Mouse (Mus musculus) right cerebral cortex, postnatal 4 days (tissue): ENCODE data around the gene Mtss1l.
A peak's percentile ranks its signal among the peaks of the same experiment; 100 is the strongest.

ENCODE experiments used
- DNase-seq: peaks from one replicate; pipeline ENCODE4 v3.0.0-alpha.2; 2022

Gene Mtss1l

DNA sequence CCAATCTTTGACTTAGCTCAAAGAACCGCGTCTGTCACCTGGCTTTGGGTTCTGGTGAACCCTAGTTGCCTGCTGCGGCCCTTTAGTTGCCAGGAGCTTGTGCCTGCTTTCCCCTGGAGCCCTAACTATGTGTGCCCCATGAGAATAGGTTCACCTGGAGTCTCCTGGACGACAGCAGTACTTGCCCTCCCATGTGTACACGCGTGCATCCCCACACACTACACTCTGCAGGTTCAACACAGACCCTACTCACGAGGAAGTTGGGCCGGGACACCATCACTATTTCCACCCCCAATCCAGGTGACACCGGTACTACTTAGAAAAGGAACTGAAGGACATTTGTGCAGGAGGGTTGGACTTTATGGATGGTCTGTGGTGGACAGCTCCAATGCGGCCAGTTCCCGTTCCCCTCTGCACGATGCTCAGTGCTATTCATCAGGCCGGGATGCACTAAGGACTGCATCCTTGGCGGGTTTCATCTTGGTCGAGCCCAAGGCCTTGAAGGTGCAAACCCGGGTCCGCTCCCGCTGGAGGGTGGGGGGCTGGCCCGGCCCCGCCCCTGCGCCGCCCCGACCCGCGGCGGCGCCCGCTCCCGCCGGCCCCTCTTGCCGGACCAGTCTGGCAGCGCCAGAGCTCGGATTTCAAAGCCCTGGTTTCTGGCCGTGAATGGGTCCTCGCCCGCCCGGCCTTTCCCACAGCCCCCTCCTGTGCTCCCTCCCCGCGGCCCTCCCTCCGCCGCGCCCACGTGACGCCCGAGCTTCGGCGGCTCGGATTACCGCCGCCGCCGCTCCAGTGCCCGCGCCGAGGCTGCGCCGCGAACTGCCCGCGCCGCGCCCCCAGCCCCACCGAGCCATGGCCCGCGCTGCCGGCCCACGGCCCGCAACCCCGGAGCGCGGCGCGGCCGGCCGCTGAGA is at the start of gene Mtss1l:
TSS of gene Mtss1l (plus strand) at position 792 of the 914 bp plus-strand sequence.
- DNase-seq = peak; percentile 80

GRCm38 (mm10) chr8:110672133-110672532 is 49.1 kb upstream of the Mtss1l start:
- DNase-seq = no peak

- DNase-seq = no peak
Observed at GRCm38 (mm10) chr8:110673168-110673567, 48.1 kb upstream of the Mtss1l start.

DNA sequence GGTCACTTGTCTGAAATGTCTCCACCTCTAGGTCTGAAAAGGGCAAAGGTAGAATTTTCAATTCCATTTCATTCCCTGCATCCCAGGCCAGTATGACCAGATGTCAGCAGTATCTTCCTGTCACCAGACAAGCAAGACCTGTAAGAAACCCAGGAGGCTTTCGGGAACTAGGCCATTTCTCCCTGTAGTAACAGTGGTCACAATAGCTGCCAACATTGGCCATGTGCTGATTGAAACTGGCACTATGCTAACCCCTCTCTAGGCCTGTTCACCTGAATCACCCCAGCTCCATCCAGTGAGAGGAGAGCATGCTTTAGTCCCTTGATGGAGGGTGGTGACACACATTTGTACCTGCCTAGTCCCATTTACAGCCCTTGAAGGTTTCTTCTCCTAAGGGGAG is 46.7 kb upstream of the Mtss1l start:
- no peak for DNase-seq

DNA sequence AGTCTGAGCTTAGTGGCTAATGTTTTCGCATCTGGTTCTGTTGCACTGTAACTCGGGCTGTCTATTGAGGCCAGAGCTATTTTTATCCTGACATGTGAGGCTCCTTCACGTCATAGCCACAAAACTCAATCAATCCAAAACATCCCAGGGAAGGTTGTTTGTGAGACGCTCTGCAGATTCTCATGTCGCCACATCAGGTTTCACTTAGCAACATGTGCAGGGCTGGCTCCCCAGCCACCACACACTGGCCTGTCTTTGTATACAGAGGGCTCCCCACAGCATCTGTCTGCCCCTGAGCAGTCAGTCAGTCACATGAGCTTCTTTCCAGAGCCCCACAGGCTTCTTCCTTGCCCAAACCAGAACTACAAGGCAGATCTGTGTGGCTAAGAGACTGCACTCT is 44.6 kb upstream of the Mtss1l start:
- no peak for DNase-seq

DNA sequence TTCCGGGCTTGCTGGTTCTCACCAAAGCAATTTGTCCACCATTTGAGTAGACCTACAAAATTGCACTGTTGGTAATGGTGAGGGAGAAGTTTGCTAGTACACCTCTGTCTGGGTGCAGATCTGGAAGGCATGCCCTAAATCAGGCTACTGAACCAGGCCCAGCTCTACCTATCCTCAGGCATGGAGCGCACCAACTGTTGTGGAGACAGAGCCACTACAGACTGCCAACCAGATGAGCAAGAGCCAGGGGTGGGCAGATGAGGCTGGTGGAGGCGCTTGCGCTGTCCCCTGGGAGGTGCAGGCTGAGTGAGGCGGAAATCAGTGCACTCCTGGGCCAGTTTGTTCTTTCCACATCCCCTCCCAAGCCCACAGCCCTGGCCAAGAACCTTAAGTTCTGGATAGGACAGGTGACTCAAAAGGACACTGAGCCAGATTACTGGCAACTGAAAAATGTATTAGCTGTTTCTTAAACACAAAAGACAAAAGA is 44.1 kb upstream of the Mtss1l start:
- DNase-seq = no peak

- no peak for DNase-seq
Observed at GRCm38 (mm10) chr8:110678989-110679388, 42.3 kb upstream of the Mtss1l start.

DNA sequence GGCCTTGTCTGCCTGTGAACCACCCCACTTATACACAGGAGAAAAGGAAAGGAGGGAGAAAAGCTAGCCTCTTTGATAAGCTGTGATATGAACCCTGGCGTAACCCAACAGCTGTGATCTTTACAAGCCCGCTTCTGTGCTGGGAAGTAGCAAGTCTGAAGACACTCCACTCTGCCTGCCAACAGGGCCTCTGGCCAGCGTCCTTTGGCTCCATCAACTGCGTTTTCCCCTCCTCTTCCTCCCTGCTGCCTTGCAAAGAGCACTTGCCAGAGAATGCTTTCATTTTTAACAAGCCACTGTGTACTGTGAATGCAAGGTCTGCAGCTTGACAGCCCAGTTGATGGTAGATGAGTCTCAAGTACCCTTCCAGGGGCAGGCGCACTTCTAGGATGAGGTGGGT is 33.5 kb upstream of the Mtss1l start:
- DNase-seq = peak; percentile 50

GRCm38 (mm10) chr8:110689961-110690360 is 31.3 kb upstream of the Mtss1l start:
- no peak for DNase-seq

GRCm38 (mm10) chr8:110694226-110694625 is 27.1 kb upstream of the Mtss1l start:
- DNase-seq = no peak

DNA sequence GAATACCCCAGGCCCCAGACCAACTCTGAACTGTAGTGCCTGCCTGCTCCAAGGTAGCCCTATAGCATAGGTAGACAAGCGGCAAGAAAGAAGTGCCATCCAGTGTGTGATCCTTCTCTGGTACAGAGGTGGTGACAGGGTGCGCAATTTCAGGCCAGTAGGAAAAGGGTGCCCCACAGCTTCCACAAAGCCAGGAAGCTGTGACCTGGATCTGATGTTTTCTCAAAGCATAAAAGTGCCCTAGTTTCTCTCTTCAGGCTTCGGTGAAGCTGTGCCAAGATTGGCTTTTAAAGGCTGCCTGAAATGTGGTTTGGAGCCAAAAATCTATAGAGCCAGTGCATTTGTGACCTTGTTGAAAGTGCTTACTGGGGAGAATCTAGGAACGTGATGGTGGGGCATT is 26.4 kb upstream of the Mtss1l start:
- DNase-seq = no peak

DNA sequence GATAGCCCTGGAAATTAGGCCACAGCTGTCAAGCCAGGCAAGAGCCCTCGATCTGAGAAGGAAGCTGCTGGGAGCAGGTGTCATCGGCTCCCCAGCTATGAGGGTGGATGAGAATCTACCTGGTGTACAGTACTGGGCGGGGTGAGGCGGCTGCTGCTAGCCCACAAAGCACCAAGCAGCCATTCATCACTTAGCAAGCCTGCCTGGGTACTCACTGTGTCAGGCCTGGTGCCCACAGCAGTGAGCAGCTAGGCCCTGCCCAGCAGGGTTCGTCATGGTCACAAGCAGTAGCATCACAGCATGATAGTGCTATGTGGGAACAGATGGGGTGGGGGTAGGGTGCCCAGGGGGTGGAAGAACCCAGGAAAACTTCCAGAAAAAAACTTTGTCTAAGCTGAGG is 25.8 kb upstream of the Mtss1l start:
- DNase-seq = no peak

- no peak for DNase-seq
Observed at GRCm38 (mm10) chr8:110696051-110696450, 25.2 kb upstream of the Mtss1l start.

GRCm38 (mm10) chr8:110697571-110697970 is 23.7 kb upstream of the Mtss1l start:
- DNase-seq = no peak

DNA sequence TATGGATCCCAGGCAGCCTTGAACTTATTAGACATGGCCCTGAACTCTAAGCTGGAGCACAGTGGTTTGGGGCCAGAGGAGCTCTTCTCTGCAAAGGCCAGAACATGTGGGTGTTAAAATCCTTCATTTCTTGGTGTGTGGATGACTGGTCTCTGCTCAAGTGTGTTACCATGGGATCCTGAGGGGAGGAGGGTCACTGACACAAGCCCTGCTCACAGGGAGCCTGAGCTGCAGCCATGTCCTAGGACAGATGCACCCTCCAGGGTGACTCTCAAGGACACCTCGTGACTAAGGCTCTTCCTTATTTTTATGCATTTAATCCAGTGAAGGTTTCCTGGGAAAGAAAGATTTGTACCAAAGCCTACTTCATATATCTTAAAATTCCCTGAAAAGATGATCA is 23.2 kb upstream of the Mtss1l start:
- no peak for DNase-seq

- DNase-seq = no peak
Observed at GRCm38 (mm10) chr8:110699501-110699900, 21.8 kb upstream of the Mtss1l start.

GRCm38 (mm10) chr8:110700561-110700960 is 20.7 kb upstream of the Mtss1l start:
- no peak for DNase-seq

DNA sequence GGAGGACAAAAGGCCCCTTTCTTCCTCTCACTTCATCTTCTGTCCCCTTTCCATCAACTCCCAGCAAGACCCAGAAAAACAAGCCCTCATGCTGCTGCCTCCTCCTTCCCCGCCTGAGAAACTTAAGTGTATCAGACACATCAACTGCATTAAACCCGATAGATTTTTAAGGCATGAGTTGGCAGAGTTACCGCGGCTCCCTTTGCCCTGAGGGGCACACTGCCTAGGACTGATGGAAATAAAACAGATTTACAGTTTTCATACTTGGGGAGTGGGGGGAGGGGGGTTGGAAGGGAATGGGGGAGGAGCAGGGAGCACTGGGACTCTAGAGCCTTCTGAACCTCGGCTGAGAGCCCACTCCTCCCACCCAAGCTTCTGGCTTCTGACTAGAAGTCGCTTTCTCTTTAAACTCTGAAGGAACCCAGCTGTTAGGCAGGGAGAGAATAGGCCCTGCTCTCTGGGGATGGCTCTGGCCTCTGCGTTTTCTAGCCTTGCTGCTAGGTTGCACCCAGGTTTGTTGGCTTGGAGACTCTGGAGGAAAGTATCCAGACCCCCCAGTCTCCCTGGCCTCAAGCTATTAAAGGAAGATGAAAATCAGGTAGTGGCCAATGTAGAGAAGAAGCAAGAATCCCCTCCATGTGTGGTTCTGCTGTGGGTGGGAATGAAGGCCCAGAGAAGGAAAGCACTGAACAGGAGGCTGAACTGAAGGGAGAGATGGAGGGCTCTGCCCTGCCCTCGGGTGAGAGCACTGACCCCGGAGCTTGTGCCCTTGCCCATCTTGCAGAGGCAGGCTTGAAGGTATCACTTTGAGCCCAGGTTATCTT is 18.4 kb upstream of the Mtss1l start:
- DNase-seq = no peak

DNA sequence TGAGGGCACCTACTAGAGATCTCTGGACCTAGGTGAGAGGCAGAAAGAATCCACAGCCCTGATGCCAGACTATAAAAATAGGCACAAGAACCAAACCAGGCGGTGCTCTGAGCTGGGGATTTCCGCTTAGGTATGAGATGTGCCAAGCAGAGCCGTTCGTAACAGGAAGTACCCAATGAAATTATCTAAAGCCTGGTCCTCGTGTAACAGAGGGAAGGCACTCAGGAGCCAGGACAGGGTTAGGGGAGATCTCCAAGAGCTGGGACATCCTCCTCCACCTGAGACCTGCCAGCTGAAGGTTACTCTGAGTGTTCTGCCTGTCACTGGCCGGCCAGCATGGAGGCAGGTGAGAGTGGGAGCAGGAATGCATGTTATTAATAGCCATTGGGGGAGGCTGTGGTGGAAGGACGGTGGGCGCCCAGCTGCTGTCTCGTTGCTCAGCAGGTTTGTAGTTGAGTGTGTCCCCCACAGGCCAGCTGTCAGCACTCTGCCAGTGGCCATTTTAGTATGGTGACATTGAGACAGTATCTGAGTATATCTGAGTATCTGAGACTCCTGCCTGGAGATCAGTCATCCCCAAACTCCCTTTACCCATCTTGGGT is 17.7 kb upstream of the Mtss1l start:
- DNase-seq = no peak

DNA sequence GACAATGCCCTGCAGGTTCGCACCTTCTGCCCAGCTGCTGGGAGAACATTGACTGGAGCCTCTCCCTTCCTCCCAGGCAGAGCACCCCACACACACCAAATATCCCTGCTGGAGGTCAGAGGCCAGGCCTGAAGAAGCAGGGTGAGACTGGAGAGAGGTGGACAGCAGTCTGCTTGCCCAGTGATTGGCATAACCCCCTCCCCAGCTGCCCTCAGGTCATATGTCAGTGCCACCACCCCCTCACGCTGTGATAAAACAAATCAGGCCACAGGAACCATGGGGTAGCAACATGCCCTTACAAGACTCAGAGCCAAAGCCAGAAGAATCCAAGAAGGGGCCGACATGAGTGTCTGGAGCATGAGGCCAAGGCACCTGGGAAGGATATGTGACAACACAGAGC is 17.2 kb upstream of the Mtss1l start:
- DNase-seq = no peak

DNA sequence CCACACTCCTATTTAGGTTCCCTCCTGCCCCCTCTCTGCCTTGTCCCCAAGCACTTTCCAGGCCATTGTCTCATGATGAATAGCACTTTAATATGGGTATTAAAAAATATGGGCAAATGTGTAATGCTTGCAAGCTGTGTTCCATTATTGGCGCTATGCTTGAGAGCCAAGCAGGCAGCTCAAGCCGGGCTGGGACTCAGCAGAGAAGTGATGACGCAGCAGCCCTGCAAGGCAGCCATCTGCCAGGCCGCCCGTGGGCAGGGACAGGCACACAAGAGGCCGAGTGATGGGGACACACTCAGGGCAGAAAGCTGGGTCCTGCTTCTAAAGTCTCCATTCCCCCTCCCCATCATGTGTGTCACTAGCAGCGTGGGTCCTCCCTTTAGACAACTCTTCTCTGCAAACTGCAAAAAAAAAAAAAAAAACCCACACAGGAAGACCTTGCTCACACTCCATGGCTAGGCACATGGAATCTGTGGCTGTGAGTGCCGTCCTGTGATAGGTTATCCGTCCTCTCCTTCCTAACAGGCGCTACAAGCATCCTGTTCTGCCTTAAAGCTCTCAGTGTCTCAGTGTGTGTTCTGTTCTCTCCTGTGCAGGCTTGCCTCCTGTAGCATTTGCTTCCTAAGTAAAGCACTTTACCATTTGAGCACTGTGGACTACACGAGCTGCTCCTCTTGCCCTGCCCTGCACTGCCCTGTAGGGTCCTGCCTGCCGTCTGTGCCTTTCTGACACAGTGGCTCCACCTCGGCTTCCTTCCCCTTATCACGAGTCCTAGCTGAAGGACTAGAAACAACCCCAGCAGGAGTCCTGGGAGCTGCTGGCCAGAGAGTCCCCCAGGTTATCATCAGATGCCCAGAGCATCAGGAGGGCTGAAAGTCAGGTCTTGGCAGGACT is 15.6 kb upstream of the Mtss1l start:
- no peak for DNase-seq

DNA sequence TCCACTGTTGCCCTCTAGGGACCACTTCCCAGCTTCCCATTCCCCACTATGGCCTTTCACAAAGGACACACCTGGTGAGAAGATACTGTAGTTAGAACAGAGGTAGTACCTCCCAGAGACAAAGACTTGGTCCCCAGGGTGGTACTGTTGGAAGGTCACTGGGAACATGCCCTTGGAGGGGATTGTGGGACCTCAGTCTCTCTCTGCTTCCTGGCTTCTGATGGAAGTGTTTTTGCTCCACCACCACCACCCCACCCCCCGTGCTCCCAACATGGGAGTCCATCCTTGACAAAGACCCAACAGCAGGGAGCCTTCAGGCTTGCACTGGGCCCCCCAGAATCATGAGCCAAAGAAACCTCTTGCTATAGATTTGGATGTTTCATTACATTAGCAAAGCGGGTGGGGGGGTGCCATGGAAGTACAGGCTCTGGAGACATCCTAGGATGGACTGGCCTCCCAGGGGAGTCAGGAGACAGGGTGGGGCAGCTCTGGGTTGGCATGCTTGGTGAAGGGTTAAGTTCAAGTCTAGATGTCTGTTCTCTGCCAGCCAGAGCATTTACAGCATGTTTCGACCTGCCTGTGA is 14.9 kb upstream of the Mtss1l start:
- no peak for DNase-seq
